Mouse (Mus musculus) neural tube, embryonic 10.5 days (tissue): ENCODE measurements around the gene Prx.
"Not testable (repeated sequence)": the region's sequence is repeated elsewhere in the genome, so short reads cannot be mapped to it uniquely, and the experiment has no call there.

ENCODE experiments used
- DNase-seq: peaks from one replicate; pipeline ENCODE4 v3.0.0-alpha.2; 2017; ENCODE audit warnings: low spot score; ENCODE audit errors: extremely low spot score

The Prx gene

GRCm38 (mm10) chr7:27483860-27484259, 15.3 kb upstream of the Prx start:
- DNase-seq: no peak

DNA sequence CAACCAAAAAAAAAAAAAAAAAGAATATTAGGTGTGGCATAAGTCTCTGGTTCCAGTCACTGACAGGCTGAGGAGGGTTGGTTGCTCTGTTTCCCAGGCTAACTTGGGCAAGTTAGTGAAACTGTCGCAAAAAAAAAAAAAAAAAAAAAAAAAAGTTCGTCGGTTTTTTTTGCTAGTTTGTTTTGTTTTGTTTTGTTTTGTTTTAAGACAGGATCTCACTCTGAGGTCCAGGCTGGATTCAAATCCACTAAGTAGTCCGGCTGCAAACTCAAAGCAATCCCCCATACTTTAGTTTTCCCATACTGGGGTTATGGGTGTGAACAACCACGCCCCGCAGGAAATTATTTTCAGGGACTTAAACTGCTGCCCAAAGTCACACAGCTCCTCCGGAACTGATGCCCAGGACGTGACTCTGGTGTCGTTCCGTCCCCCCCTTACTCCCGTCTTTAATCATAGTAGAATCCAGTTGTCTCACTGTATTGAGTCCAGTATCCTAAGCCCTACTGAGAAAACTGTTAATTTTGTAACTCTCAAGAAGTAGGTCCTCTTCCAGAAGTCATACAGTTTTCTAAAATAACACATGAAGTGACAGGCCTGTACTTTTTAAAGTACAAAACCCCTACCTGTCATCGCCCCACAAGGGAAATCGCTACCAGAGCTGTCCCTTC, 12.9 kb upstream of the Prx start:
- DNase-seq: no peak

- DNase-seq: peak; percentile 99
These were observed 12.1 kb upstream of the Prx start, which contains the start of gene Sertad1 for GRCm38 (mm10) chr7:27486770-27487697. TSS of gene Sertad1 (plus strand) at chr7:27486910.

GRCm38 (mm10) chr7:27487740-27488268, 11.3 kb upstream of the Prx start:
- peak; percentile 53 for DNase-seq

DNA sequence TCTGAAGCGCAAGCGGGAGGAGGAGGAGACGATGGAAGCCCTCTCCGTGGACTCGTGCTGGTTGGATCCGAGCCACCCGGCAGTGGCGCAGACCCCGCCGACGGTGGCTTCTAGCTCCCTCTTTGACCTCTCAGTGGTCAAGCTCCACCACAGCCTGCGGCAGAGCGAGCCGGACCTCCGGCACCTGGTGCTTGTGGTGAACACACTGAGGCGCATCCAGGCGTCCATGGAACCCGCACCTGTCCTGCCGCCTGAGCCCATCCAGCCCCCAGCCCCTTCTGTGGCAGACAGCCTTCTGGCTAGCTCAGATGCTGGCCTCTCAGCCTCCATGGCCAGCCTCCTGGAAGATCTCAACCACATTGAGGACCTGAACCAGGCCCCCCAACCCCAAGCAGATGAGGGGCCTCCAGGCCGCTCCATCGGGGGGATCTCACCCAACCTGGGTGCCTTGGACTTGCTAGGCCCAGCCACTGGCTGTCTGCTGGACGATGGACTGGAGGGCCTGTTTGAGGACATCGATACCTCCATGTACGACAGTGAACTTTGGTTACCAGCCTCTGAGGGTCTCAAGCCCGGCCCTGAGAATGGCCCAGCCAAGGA, 9.8 kb upstream of the Prx start:
- no peak for DNase-seq

- no peak for DNase-seq
These were observed 8.9 kb upstream of the Prx start for GRCm38 (mm10) chr7:27490227-27490542.

GRCm38 (mm10) chr7:27490543-27491329, 8.4 kb upstream of the Prx start:
- DNase-seq: peak; percentile 79

DNA sequence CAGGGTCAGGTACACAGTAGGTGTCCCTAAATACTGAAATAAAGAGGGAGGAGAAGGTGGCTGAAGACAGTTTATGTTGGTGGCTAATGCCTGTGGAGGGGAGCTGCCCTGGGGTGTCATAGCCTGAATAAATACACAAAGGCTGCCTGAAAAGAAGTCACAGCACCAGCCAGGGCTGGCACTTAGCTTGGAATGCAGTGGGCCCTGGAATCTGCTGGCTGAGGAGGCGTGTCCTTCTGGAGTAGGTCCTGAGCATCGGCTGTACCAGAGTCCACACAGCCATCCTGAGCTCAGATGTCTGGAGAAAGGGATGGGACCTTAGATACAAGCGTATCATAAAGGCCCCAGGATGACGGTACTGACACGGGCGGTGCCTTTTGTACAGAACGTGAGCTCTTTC, 7.3 kb upstream of the Prx start:
- DNase-seq: no peak

- DNase-seq: no peak
These were observed 6.1 kb upstream of the Prx start for GRCm38 (mm10) chr7:27493022-27493421.

DNA sequence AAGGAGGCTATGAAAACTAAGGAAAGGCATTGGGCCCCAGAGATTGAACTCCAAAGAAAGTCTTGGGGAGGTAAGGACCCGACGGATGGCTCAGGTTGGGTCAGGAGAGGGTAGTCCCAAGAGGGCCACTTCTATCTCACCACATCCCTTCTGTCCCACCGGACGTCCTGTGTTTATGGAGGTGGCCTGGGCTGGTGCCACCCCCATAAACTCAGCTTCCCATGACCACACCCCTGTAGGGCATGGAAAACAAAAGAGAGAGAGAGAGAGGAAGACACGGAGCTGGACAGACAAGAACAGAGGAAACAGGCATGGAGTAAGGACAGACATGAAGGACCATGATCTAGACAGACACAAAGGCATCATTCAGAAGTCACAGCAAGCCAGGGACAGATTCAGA, 5.7 kb upstream of the Prx start:
- DNase-seq: no peak

DNA sequence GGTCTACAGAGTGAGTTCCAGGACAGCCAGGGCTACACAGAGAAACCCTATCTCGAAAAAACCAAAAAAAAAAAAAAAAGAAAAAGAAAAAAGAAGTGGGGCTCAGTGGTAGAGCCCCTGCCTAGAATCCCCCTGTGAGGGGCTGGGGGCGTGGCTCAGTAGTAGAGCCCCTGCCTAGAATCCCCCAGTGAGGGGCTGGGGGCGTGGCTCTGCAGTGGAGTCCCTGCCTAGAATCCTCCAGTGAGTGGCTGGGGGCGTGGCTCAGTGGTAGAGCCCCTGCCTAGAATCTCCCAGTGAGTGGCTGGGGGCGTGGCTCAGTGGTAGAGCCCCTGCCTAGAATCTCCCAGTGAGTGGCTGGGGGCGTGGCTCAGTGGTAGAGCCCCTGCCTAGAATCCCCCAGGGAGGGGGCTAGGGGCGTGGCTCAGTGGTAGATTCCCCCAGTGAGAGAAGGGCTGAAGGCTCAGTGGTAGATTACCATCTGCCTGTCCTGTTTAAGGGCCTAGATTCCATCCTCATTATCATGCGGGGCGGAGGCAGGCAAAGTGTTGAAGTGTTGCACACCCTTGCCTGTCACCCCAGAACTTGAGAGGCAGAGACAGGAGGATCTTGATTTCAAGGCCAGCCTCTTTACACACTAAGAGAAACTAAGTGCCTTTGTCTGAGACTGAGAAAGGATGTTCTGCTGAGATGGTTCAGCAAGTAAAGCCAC, 4.3 kb upstream of the Prx start:
- not testable (repeated sequence) for DNase-seq

- DNase-seq: no peak
These were observed 2.5 kb downstream of the Prx start for GRCm38 (mm10) chr7:27501620-27502019.

DNA sequence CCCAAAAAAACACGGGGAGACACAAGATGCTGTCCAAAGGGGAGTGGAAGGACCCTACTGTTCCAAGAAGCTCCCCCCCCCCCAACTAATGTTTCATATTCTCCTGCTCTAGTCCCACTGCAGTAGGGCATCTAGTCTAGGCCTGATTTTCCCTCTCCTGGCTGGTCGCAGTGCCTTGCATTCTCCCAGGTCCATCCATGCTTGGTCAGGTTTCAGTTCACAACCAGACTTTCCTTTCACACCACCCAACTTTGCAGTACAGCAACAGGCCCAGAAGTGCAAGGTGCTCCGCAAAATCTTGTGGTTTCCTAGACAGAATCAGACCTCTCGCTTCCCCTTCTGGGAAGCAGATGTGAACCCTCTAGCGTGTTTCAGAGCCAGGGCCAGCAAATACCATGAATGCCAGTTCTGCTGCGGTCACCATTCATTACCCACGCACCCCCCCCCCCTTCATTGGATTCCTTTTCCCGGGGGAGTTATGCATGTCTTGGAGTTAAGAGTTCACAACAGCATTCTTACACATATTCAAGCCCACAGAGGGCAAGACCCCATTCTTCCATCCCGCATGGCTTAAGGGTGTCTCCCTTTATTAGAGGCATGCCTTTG, 7.7 kb downstream of the Prx start:
- peak; percentile 49 for DNase-seq

GRCm38 (mm10) chr7:27507711-27508647, 8.9 kb downstream of the Prx start:
- peak; percentile 99 for DNase-seq

DNA sequence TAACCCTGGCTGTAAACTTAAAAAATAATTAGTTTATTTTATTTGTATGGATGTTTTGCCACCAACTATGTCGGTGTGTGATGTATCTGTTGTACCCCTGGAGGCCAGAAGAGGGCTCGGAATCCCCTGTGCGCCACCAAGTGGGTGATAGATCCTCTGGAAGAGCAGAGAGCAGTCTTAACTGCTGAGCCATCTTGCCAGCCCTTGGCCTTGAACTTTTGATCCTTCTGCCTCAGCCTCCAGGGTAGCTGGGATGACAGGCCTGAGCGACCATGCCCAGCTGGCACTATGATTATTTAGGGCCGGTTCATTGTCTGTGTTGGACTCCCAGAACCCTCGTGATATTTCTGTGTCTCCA, 9.5 kb downstream of the Prx start:
- peak; percentile 32 for DNase-seq

DNA sequence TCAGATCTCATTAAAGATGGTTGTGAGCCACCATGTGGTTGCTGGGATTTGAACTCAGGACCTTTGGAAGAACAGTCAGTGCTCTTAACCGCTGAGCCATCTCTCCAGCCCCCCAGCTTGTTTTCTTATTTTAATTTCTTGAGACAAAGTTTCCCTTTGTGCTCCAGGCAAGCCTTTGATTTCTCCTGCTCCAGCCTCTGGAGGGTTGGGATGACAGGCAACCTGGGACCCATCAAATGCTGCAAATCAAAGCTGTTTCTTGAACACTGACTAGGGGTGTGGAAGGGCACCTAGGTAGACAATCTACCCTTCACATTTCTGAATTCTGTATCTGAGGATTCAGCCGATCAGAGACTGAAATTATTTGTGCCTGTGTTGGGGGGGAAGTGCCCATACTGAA, 11.7 kb downstream of the Prx start:
- no peak for DNase-seq

DNA sequence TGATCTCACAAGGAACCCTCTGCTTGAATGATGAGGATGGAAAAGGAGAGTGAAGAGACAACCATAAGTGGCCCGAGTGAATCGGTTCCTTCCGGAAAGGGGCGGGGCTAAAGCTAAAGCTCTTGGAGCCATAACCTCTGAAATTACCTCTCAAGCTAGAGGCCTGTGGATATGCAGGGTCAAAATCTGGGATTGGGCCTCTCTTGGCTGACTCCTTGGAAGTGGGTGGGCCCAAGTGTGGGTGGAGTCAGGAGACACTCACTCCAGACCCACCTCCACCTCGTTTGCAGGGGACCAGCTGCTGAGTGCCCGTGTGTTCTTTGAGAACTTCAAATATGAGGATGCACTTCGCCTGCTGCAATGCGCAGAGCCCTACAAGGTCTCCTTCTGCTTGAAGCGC, 15.8 kb downstream of the Prx start:
- DNase-seq: no peak

DNA sequence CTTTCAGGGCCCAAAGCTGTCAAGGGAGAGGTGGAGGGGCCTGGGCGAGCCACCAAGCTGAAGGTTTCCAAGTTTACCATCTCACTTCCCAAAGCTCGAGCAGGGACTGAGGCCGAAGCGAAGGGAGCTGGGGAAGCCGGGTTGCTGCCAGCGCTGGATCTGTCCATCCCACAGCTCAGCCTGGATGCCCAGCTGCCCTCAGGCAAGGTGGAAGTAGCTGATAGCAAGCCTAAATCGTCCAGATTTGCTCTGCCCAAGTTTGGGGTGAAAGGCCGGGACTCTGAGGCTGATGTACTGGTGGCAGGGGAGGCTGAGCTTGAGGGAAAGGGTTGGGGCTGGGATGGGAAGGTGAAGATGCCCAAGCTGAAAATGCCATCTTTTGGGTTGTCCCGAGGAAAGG, 19.2 kb downstream of the Prx start:
- no peak for DNase-seq

GRCm38 (mm10) chr7:27520104-27520503, 21.0 kb downstream of the Prx start:
- DNase-seq: no peak
